Mouse (Mus musculus): Measurements from ENCODE around the gene Tmc2.
A peak's percentile ranks its signal among the peaks of the same experiment; 100 is the strongest.

Gene Tmc2

GRCm38 (mm10) chr2:130295331-130296133 is 100.5 kb downstream of the Tmc2 start:
- peak; percentile 56 for DNase-seq (ENCODE audit: low read depth, low spot score)

GRCm38 (mm10) chr2:130296134-130296745 is 101.2 kb downstream of the Tmc2 start:
- no peak for DNase-seq (ENCODE audit: low read depth, low spot score)

GRCm38 (mm10) chr2:130297580-130297979 is 102.6 kb downstream of the Tmc2 start:
- DNase-seq (ENCODE audit: low read depth, low spot score) = no peak

- no peak for DNase-seq (ENCODE audit: low read depth, low spot score)
These were observed 108.0 kb downstream of the Tmc2 start for GRCm38 (mm10) chr2:130303014-130303413.

Measured in CD4-positive, CD25-positive, alpha-beta regulatory T cell, adult 2 months (primary cell).